Mouse (Mus musculus): Measurements from ENCODE around the gene Mindy1. TPM values are rescaled to one million over a fixed set of nuclear protein-coding genes. Genes with fewer than 3 reads are reported as not detected.

The Mindy1 gene
- polyA plus RNA-seq, 1 experiment from 2014 or later = 41.4 TPM

GRCm38 (mm10) chr3:95282865-95283588 is 1.9 kb downstream of the Mindy1 start:
- TF ChIP-seq CTCF (IDR thresholded peaks at IDR 0.05; ENCODE audit: low read depth) = peak; percentile 50
- TF ChIP-seq EP300 (IDR thresholded peaks at IDR 0.05; ENCODE audit: low read depth) = no peak
- Histone ChIP-seq H3K27ac (ENCODE audit: low read depth) (peak overlapping the region; percentile 98), H3K4me2 (ENCODE audit: low read depth, low read length) (peak overlapping the region; percentile 83), H3K4me1 (ENCODE audit: insufficient read depth) (peaks cover 26% of the 10 kb centered on the region), H3K27me3 (ENCODE audit: insufficient read depth, low read length) (no peaks in the 10 kb centered on the region), H3K4me3 (ENCODE audit: low read depth, low read length) (peak overlapping the region; percentile 74), H3K9ac (replicated peaks) (peak overlapping the region; percentile 86), H3K9me3 (ENCODE audit: low read length) (no peaks in the 10 kb centered on the region), H3K36me3 (replicated peaks; ENCODE audit: insufficient read depth, low read length) (peaks cover 13% of the 10 kb centered on the region)
- 1% methylated on average over 49 of the region's 51 CpGs for WGBS (ENCODE audit: insufficient replicate concordance)
- ATAC-seq (peak; percentile 66), DNase-seq (peak; percentile 85)

GRCm38 (mm10) chr3:95283589-95283941 is 2.4 kb downstream of the Mindy1 start:
- Histone ChIP-seq H3K27ac (ENCODE audit: low read depth) (peak overlapping the region; percentile 98), H3K4me2 (ENCODE audit: low read depth, low read length) (peak overlapping the region; percentile 83), H3K27me3 (ENCODE audit: insufficient read depth, low read length) (no peaks in the 10 kb centered on the region), H3K9ac (replicated peaks) (peak overlapping the region; percentile 86), H3K9me3 (ENCODE audit: low read length) (no peaks in the 10 kb centered on the region), H3K36me3 (replicated peaks; ENCODE audit: insufficient read depth, low read length) (peaks cover 18% of the 10 kb centered on the region), H3K4me1 (ENCODE audit: insufficient read depth) (peaks cover 26% of the 10 kb centered on the region), H3K4me3 (ENCODE audit: low read depth, low read length) (peak overlapping the region; percentile 74)
- no peak for ATAC-seq
- DNase-seq = no peak
- 5% methylated on average over 7 of the region's 7 CpGs for WGBS (ENCODE audit: insufficient replicate concordance)
- TF ChIP-seq EP300 (IDR thresholded peaks at IDR 0.05; ENCODE audit: low read depth) (no peak), CTCF (IDR thresholded peaks at IDR 0.05; ENCODE audit: low read depth) (no peak)

- Histone ChIP-seq H3K36me3 (replicated peaks; ENCODE audit: insufficient read depth, low read length) (peaks cover 20% of the 10 kb centered on the region), H3K9me3 (ENCODE audit: low read length) (no peaks in the 10 kb centered on the region), H3K27me3 (ENCODE audit: insufficient read depth, low read length) (no peaks in the 10 kb centered on the region), H3K27ac (ENCODE audit: low read depth) (peak overlapping the region; percentile 98), H3K4me2 (ENCODE audit: low read depth, low read length) (peak overlapping the region; percentile 83), H3K9ac (replicated peaks) (peak overlapping the region; percentile 86), H3K4me1 (ENCODE audit: insufficient read depth) (peaks cover 26% of the 10 kb centered on the region), H3K4me3 (ENCODE audit: low read depth, low read length) (peak overlapping the region; percentile 74)
- ATAC-seq = no peak
- DNase-seq = no peak
- WGBS (ENCODE audit: insufficient replicate concordance) = 29% methylated on average over 1 of the region's 1 CpGs
- TF ChIP-seq CTCF (IDR thresholded peaks at IDR 0.05; ENCODE audit: low read depth) (no peak), EP300 (IDR thresholded peaks at IDR 0.05; ENCODE audit: low read depth) (no peak)
These were observed 2.9 kb downstream of the Mindy1 start for GRCm38 (mm10) chr3:95284062-95284461.

- TF ChIP-seq CTCF (IDR thresholded peaks at IDR 0.05; ENCODE audit: low read depth) (no peak), EP300 (IDR thresholded peaks at IDR 0.05; ENCODE audit: low read depth) (no peak)
- no peak for ATAC-seq
- peak overlapping the region; percentile 83 for H3K4me2 ChIP-seq (ENCODE audit: low read depth, low read length)
- peaks cover 24% of the 10 kb centered on the region for H3K4me1 ChIP-seq (ENCODE audit: insufficient read depth)
- H3K36me3 ChIP-seq (replicated peaks; ENCODE audit: insufficient read depth, low read length) = peaks cover 20% of the 10 kb centered on the region
- no peaks in the 10 kb centered on the region for H3K9me3 ChIP-seq (ENCODE audit: low read length)
- H3K27me3 ChIP-seq (ENCODE audit: insufficient read depth, low read length) = no peaks in the 10 kb centered on the region
- DNase-seq = no peak
- H3K4me3 ChIP-seq (ENCODE audit: low read depth, low read length) = peak overlapping the region; percentile 74
- peak overlapping the region; percentile 98; the same call in 1 of the 2 replicates for H3K27ac ChIP-seq (ENCODE audit: low read depth)
- WGBS (ENCODE audit: insufficient replicate concordance) = 81% methylated on average over 12 of the region's 12 CpGs
- peak overlapping the region; percentile 86 for H3K9ac ChIP-seq (replicated peaks)
These were observed 3.5 kb downstream of the Mindy1 start for GRCm38 (mm10) chr3:95284501-95285281.

GRCm38 (mm10) chr3:95285390-95285789 is 4.2 kb downstream of the Mindy1 start:
- H3K27ac ChIP-seq (ENCODE audit: low read depth) = peak overlapping the region; percentile 81
- 0 out of 2 replicates have a peak overlapping the region, but pooled peaks have one; percentile 45 for H3K9ac ChIP-seq (replicated peaks)

GRCm38 (mm10) chr3:95286011-95286410 is 4.9 kb downstream of the Mindy1 start:
- no peaks in the 10 kb centered on the region for H3K9me3 ChIP-seq (ENCODE audit: low read length)
- no peak overlapping the region for H3K9ac ChIP-seq (replicated peaks)
- no peak for TF ChIP-seq EP300 (IDR thresholded peaks at IDR 0.05; ENCODE audit: low read depth)
- TF ChIP-seq CTCF (IDR thresholded peaks at IDR 0.05; ENCODE audit: low read depth) = no peak
- 65% methylated on average over 5 of the region's 5 CpGs for WGBS (ENCODE audit: insufficient replicate concordance)
- no peaks in the 10 kb centered on the region for H3K27me3 ChIP-seq (ENCODE audit: insufficient read depth, low read length)
- H3K4me3 ChIP-seq (ENCODE audit: low read depth, low read length) = no peak overlapping the region
- DNase-seq (peak; percentile 46), ATAC-seq (peak; percentile 10)
- H3K36me3 ChIP-seq (replicated peaks; ENCODE audit: insufficient read depth, low read length) = peaks cover 24% of the 10 kb centered on the region
- no peak overlapping the region for H3K4me2 ChIP-seq (ENCODE audit: low read depth, low read length)
- peaks cover 18% of the 10 kb centered on the region for H3K4me1 ChIP-seq (ENCODE audit: insufficient read depth)
- H3K27ac ChIP-seq (ENCODE audit: low read depth) = peak overlapping the region; percentile 81

More at GRCm38 (mm10) chr3:95285390-95285789, 4.2 kb downstream of the Mindy1 start:
- ATAC-seq (no peak), DNase-seq (no peak)
- 84% methylated on average over 5 of the region's 5 CpGs for WGBS (ENCODE audit: insufficient replicate concordance)
- H3K4me3 ChIP-seq (ENCODE audit: low read depth, low read length) = no peak overlapping the region
- TF ChIP-seq CTCF (IDR thresholded peaks at IDR 0.05; ENCODE audit: low read depth) = no peak
- no peak for TF ChIP-seq EP300 (IDR thresholded peaks at IDR 0.05; ENCODE audit: low read depth)
- no peaks in the 10 kb centered on the region for H3K9me3 ChIP-seq (ENCODE audit: low read length)
- peaks cover 20% of the 10 kb centered on the region for H3K36me3 ChIP-seq (replicated peaks; ENCODE audit: insufficient read depth, low read length)
- peaks cover 21% of the 10 kb centered on the region for H3K4me1 ChIP-seq (ENCODE audit: insufficient read depth)
- peak overlapping the region; percentile 83; the same call in 1 of the 2 replicates for H3K4me2 ChIP-seq (ENCODE audit: low read depth, low read length)
- H3K27me3 ChIP-seq (ENCODE audit: insufficient read depth, low read length) = no peaks in the 10 kb centered on the region

All from liver, postnatal 0 days (tissue).